Mouse (Mus musculus) thymus, adult 2 months (tissue): ENCODE measurements around the gene Ap2m1.

Experiments used
- CTCF ChIP-seq: fragments of 200-500 bp; IDR thresholded peaks from 2 replicates; pipeline ENCODE4 v1.5.1; 2012; ENCODE audit warnings: mild to moderate bottlenecking, control low read depth, low read length, moderate library complexity, borderline replicate concordance; ENCODE audit not compliant: control insufficient read depth, poor library complexity, insufficient read depth; ENCODE audit errors: extremely low read depth
- POLR2A ChIP-seq: fragments of 200-500 bp; IDR thresholded peaks from 2 replicates; pipeline ENCODE4 v1.6.1; 2012; ENCODE audit warnings: mild to moderate bottlenecking, low read length, control low read depth, moderate library complexity; ENCODE audit not compliant: control insufficient read depth, poor library complexity, insufficient read depth; ENCODE audit errors: extremely low read depth

- TF ChIP-seq POLR2A: no peak
- no peak for TF ChIP-seq CTCF
Measured at GRCm38 (mm10) chr16:20555000-20555399, 19.7 kb downstream of the Ap2m1 start.
